Mouse (Mus musculus) lung, postnatal 0 days (tissue): ENCODE measurements around the gene Zp1. TPM values are rescaled to one million over a fixed set of nuclear protein-coding genes. Genes with fewer than 3 reads are reported as not detected.

ENCODE experiments used
- ATAC-seq: fragments of 200-750 bp; cut with Nextera tagmentation; 2 replicates; pipeline ENCODE4 v1.8.0; 2017; ENCODE audit warnings: moderate library complexity
- DNase-seq: peaks from one replicate; pipeline ENCODE4 v3.0.0-alpha.2; 2016; ENCODE audit warnings: low spot score
- H3K27ac ChIP-seq: fragments of 300-500 bp; sonication (generic); 2 replicates; pipeline ENCODE4 v1.5.1; 2014; ENCODE audit warnings: antibody characterized with exemption, mild to moderate bottlenecking, low read length, mixed read lengths
- H3K27me3 ChIP-seq: fragments of 300-500 bp; sonication (generic); replicated peaks from 2 replicates; pipeline ENCODE4 v1.6.1; 2014; ENCODE audit warnings: low read length, mixed read lengths; ENCODE audit not compliant: insufficient read depth
- H3K36me3 ChIP-seq: fragments of 300-500 bp; sonication (generic); 2 replicates; pipeline ENCODE4 v1.6.1; 2014; ENCODE audit warnings: low read length, mixed read lengths; ENCODE audit not compliant: insufficient read depth
- H3K4me1 ChIP-seq: fragments of 300-500 bp; sonication (generic); 2 replicates; pipeline ENCODE4 v1.6.1; 2014; ENCODE audit warnings: antibody characterized with exemption, low read depth, low read length, mixed read lengths; ENCODE audit not compliant: insufficient read depth
- H3K4me2 ChIP-seq: fragments of 300-500 bp; sonication (generic); replicated peaks from 2 replicates; pipeline ENCODE4 v1.6.1; 2014; ENCODE audit warnings: low read depth, mild to moderate bottlenecking, low read length, moderate library complexity, mixed read lengths
- H3K4me3 ChIP-seq: fragments of 300-500 bp; sonication (generic); 2 replicates; pipeline ENCODE4 v1.5.1; 2014; ENCODE audit warnings: low read depth, low read length
- H3K9ac ChIP-seq: fragments of 300-500 bp; sonication (generic); replicated peaks from 2 replicates; pipeline ENCODE4 v1.6.1; 2014; ENCODE audit warnings: low read depth, mild to moderate bottlenecking
- H3K9me3 ChIP-seq: fragments of 300-500 bp; sonication (generic); 2 replicates; pipeline ENCODE4 v1.6.1; 2016; ENCODE audit warnings: low read length, mixed read lengths
- CTCF ChIP-seq: IDR thresholded peaks from 2 replicates; pipeline ENCODE4 v1.5.1; 2016; ENCODE audit warnings: antibody characterized with exemption, mild to moderate bottlenecking
- EP300 ChIP-seq: IDR thresholded peaks from 2 replicates; pipeline ENCODE4 v1.6.1; 2016; ENCODE audit warnings: antibody characterized with exemption, mild to moderate bottlenecking, control low read depth
- WGBS: fragments of 180-500 bp; shearing (Covaris S2); extraction: QIAGEN DNeasy Blood & Tissue Kit; methylation state at CpG from one replicate; pipeline ENCODE4 v1.1.7; 2014; 5-methylcytosine and 5-hydroxymethylcytosine counted together
- polyA plus RNA-seq: library from polyadenylated mRNA; unstranded; fragments of >200 nt; fragmentation: Nextera tagmentation; extraction: Ambion mirVana; gene quantifications from 2 replicates; pipeline ENCODE4 v1.2.1, GENCODE M21; 2015

Gene Zp1
- polyA plus RNA-seq, 1 experiment from 2014 or later = not detected

DNA sequence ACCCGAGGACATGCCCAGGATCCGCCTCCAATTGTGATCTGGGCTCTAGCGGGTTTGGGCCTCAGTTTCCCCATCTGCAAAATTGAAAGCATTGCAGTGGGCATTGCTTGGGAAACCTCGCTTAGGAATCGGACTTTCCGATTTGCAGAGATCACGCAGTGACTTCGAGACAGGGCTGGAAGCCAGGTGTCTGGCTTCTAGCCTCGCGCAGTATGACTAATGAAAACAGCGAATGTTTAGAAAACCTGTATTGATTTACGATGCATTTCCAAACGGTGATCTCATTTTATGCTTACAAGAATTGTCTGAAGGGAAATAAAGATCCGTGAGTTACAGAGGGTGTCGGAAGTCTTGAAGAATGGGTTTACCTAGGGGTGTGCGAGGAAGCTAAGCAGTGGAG, 24.7 kb downstream of the Zp1 start:
- Histone ChIP-seq H3K36me3 (peaks cover 22% of the 10 kb centered on the region), H3K9me3 (no peaks in the 10 kb centered on the region), H3K27me3 (no peaks in the 10 kb centered on the region), H3K4me3 (peak overlapping the region; percentile 69), H3K4me2 (peak overlapping the region; percentile 81), H3K4me1 (no peaks in the 10 kb centered on the region; the same call in 1 of the 2 replicates), H3K27ac (peak overlapping the region; percentile 76), H3K9ac (peak overlapping the region; percentile 69)
- DNase-seq = peak; percentile 21
- WGBS = under 1% methylated on average over 16 of the region's 16 CpGs
- ATAC-seq = no peak
- TF ChIP-seq EP300 (no peak), CTCF (no peak)

DNA sequence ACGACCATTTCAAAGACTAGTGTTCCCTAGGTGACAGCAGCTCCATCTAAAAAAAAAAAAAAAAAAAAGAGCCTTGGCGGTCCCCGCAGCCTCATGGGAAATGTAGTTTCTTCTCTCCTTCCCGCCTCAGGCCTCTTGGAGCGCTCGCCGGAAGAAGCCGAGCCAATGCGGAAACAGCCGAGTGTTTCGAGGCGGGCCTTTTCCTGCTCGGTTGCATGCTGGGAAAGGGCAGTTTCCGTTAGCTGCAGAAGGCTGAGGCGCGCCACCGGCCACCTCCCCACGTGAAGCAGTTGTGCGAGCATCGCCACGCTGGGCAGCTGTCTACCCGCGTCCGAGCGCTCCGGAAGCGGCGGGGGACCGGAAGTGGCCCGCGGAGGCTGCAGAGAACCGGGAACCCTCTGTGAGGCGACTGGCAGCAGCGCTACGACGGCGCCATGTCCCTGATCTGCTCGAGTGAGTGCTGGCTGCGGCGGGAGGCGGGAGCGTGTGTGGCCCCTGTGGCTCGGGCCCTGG, 25.4 kb downstream of the Zp1 start, which contains the start of gene Prpf19:
Gene Prpf19 (plus strand): TSS at position 216 of the 513 bp plus-strand sequence.
- DNase-seq (peak; percentile 98), ATAC-seq (peak; percentile 98)
- peak within 1 kb of the TSS; percentile 81 for H3K4me2 ChIP-seq
- WGBS = under 1% methylated on average over 43 of the region's 43 CpGs
- peak within 1 kb of the TSS; percentile 69 for H3K9ac ChIP-seq
- no peaks in the 10 kb centered on the region for H3K27me3 ChIP-seq
- no peaks in the 10 kb centered on the region for H3K9me3 ChIP-seq
- TF ChIP-seq EP300 (peak; percentile 54; the same call in 1 of the 2 replicates), CTCF (peak; percentile 44)
- H3K4me3 ChIP-seq = peak within 1 kb of the TSS; percentile 69
- H3K27ac ChIP-seq = peak within 1 kb of the TSS; percentile 76
- H3K4me1 ChIP-seq = no peaks in the 10 kb centered on the region; the same call in 1 of the 2 replicates
- H3K36me3 ChIP-seq = peaks cover 16% of the 10 kb centered on the region; the same call in 1 of the 2 replicates

DNA sequence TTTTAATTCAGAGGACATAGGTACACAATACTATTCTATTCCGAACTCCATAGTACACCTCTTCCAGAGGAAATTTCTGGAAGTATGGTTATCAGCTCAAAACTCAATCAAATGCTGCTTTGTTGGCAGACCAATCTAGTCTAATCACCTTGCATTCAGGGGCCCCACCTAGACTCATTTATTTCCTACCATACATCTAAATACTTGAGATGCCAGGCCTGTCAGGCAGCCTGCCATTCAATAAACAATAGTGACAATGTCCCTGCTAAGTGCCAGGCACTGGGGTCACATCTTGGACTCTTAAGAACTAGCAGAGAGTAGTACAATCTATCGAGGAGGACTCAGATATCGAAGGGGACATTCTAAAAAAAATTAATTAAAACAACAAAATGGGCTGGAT, 28.2 kb downstream of the Zp1 start:
- Histone ChIP-seq H3K27me3 (no peaks in the 10 kb centered on the region), H3K4me3 (no peak overlapping the region), H3K36me3 (no peaks in the 10 kb centered on the region), H3K9ac (no peak overlapping the region), H3K4me1 (no peaks in the 10 kb centered on the region; the same call in 1 of the 2 replicates), H3K9me3 (no peaks in the 10 kb centered on the region), H3K27ac (no peak overlapping the region), H3K4me2 (no peak overlapping the region)
- no peak for DNase-seq
- ATAC-seq = no peak
- no peak for TF ChIP-seq CTCF
- 66% methylated on average over 3 of the region's 3 CpGs for WGBS

DNA sequence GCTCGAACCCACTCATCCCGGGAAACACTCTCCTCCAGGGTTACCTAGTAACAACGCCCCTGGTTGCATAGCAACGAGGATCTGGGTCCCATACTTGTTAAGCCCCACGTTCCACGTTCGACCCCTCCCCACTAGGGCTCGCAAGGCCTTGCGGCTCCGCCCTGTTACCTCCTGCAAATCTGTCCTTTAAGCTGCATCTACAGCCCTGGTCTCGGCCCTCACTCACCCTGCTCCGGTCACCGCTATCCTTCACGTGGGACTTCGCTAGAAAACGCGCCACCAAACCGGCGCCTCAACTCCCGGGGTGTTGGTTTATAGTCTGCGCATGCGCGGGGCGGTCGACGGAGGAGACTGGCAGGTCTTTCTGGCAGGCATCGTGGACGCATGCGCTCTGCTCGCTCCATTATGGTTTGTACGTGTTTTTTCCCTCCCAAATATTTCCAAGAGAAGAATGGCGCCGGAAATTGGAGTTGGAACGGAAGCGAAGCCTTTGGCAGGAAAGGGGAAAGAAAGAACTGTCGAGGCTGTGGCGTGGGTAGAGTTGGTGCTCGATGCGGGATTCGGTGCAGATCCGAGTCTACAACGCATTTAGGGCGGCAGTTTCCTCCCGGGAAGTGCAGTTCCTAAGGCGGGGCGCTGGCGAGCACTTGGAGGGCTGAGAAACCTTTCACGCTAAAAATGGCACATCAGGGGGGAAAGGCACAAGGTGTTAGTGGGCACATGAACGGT, 38.8 kb downstream of the Zp1 start, which contains the start of gene Tmem109:
Gene Tmem109 (minus strand): TSS at position 576 of the 729 bp plus-strand sequence.
- peak within 1 kb of the TSS; percentile 39 for H3K9ac ChIP-seq
- DNase-seq (peak; percentile 99), ATAC-seq (peak; percentile 81)
- H3K27me3 ChIP-seq = no peaks in the 10 kb centered on the region
- peak within 1 kb of the TSS; percentile 65 for H3K4me3 ChIP-seq
- peak within 1 kb of the TSS; percentile 76 for H3K4me2 ChIP-seq
- WGBS = under 1% methylated on average over 49 of the region's 49 CpGs
- peaks cover 16% of the 10 kb centered on the region for H3K4me1 ChIP-seq
- no peaks in the 10 kb centered on the region for H3K36me3 ChIP-seq
- peak within 1 kb of the TSS; percentile 93 for H3K27ac ChIP-seq
- peak; percentile 61 for TF ChIP-seq CTCF
- TF ChIP-seq EP300 = no peak
- no peaks in the 10 kb centered on the region for H3K9me3 ChIP-seq

DNA sequence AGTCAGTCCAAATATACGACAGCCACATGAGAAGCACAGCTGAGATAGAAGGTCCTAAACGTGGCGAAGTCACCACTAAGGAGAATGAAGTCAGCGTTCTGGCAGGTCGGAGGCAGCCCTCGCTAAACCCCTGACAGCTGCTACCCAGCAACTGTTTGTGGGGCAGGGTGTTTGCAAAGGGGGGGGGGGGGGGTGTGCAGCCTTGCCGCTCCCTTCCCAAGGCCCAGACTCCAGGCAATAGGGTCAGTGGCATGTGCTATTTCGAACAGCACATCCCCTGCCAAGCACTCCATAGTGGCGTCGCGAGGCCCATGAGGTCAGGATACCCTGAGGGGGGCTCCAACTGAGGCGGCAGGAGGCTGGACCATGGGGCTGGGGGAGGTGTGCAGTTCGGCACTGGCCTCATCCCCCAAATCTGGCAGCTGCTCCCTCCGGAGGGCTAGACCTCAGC, 39.4 kb downstream of the Zp1 start:
- TF ChIP-seq CTCF (no peak), EP300 (no peak)
- Histone ChIP-seq H3K4me2 (peak overlapping the region; percentile 76), H3K4me1 (peaks cover 16% of the 10 kb centered on the region), H3K36me3 (no peaks in the 10 kb centered on the region), H3K27me3 (no peaks in the 10 kb centered on the region), H3K4me3 (peak overlapping the region; percentile 65), H3K9ac (peak overlapping the region; percentile 39; the same call in 1 of the 2 replicates), H3K27ac (peak overlapping the region; percentile 93), H3K9me3 (no peaks in the 10 kb centered on the region)
- peak; percentile 50 for ATAC-seq
- no peak for DNase-seq
- WGBS = 1% methylated on average over 14 of the region's 14 CpGs
